Mouse (Mus musculus): ENCODE data around the gene Oca2. TPM values are rescaled to one million over a fixed set of nuclear protein-coding genes. Genes with fewer than 3 reads are reported as not detected.

Oca2 gene
- polyA plus RNA-seq, 1 experiment, result not detected

DNA sequence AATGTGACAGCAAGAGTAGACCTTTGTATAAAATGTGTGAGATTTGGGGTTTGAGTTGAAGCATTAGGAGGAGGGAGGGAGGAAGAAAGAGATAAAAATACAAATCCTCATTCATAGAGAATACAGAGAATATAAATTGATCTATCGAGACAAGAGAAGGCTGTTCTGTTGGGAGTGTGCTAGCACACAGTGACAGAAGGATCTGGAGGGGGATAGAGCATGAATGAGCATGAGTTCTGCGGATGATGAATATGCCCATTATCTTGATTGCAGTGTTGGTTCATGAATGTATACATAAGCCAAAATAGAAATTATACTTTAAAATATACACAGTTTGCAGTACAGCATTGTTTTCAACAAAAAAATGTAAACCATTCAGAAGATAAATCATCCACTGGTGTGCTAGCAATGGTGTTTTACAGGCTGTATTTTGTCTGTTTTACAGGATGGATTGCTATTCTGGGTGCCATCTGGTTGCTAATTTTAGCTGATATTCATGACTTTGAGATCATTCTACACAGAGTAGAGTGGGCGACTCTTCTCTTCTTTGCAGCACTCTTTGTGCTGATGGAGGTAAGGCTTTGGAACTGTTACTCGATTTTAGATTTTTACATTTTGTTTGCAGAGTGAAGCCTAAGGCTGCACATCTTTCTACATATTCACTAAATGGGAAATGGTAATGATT, 117.2 kb downstream of the Oca2 start:
- Histone ChIP-seq H3K4me3 (ENCODE audit: insufficient read depth, low read length) (no peak overlapping the region), H3K4me1 (ENCODE audit: control insufficient read depth, insufficient read depth, low read length) (no peaks in the 10 kb centered on the region), H3K27ac (ENCODE audit: insufficient read depth, low read depth, low read length) (no peak overlapping the region)
- TF ChIP-seq POLR2A (IDR thresholded peaks at IDR 0.05; ENCODE audit: borderline replicate concordance, low read depth, low read length) (no peak), CTCF (IDR thresholded peaks at IDR 0.05; ENCODE audit: low read depth, low read length) (no peak)

DNA sequence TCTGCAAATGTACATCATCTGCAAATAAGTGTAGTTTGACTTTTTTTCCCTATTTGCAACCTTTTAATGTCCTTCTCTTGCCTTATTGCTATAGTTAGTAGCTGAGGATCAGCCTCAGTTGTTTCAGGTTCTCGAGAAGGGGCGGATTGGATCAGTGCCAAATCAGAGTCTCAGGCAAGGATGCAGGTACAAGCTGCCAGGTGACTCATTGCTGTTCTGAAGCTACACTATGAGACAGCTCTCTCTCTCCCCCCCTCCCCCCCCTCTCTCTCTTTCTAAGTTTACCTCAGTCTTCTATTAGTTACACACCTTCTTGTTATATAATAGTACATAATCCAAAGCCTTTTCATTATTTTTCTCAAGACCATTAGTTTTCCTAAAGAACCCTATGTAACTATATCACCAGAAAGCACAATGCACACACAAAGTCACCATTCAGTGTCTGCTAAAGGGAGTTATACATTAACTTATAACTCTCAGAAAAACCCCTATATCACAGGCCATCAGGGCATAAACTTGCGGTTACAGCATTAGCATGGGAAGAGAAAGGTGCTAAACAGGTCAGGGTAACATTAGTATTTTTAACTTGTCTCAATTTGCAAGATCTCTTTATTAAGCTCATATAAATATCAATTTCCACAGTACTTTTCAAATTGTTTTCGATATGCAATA, 142.3 kb downstream of the Oca2 start:
- Histone ChIP-seq H3K27ac (ENCODE audit: insufficient read depth, low read depth, low read length) (no peak overlapping the region), H3K4me3 (ENCODE audit: insufficient read depth, low read length) (no peak overlapping the region), H3K4me1 (ENCODE audit: control insufficient read depth, insufficient read depth, low read length) (no peaks in the 10 kb centered on the region)
- TF ChIP-seq POLR2A (IDR thresholded peaks at IDR 0.05; ENCODE audit: borderline replicate concordance, low read depth, low read length) (no peak), CTCF (IDR thresholded peaks at IDR 0.05; ENCODE audit: low read depth, low read length) (no peak)

DNA sequence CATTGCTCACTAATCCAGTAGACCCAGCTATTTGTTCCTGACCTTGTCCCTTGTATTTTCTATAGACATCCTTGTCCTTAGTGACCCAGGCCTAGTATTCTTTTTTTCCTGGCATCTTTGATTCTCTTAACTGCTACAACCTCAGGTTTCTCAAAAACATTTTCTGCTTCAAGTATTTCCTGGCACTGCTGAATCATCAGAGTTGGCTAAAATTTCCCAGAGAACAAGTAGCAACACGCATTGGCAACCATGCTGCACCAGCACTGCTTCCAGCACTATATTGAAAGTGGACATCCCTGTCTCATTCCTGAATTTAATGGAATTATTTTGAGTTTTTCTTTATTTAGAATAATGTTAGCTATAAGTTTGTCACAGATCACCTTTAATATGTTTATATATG, 143.1 kb downstream of the Oca2 start:
- Histone ChIP-seq H3K4me3 (ENCODE audit: insufficient read depth, low read length) (no peak overlapping the region), H3K27ac (ENCODE audit: insufficient read depth, low read depth, low read length) (no peak overlapping the region), H3K4me1 (ENCODE audit: control insufficient read depth, insufficient read depth, low read length) (no peaks in the 10 kb centered on the region)
- TF ChIP-seq CTCF (IDR thresholded peaks at IDR 0.05; ENCODE audit: low read depth, low read length), result no peak
- TF ChIP-seq POLR2A (IDR thresholded peaks at IDR 0.05; ENCODE audit: borderline replicate concordance, low read depth, low read length), result no peak

DNA sequence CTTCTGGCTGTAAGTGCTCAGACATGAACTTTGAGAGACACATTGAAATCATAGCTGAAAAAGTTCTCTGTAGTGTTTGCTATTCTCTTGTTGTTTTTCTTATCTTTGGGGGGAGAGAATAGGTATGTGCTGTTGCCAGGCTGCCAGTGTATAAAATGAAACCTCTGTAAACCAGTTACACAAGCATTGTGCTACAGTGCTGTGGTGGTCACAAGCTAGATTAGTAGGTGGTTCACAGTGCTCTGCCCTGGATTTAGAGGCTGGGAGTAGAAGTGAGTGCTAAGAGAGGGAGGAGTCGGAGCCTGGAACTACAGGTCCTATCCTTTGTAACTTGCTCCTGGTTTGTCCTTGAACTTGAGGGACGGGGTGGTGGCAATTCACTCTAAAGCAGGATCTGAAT, 148.7 kb downstream of the Oca2 start:
- no peaks in the 10 kb centered on the region for H3K4me1 ChIP-seq (ENCODE audit: control insufficient read depth, insufficient read depth, low read length)
- TF ChIP-seq POLR2A (IDR thresholded peaks at IDR 0.05; ENCODE audit: borderline replicate concordance, low read depth, low read length), result no peak
- TF ChIP-seq CTCF (IDR thresholded peaks at IDR 0.05; ENCODE audit: low read depth, low read length), result no peak
- H3K4me3 ChIP-seq (ENCODE audit: insufficient read depth, low read length), result no peak overlapping the region
- no peak overlapping the region for H3K27ac ChIP-seq (ENCODE audit: insufficient read depth, low read depth, low read length)

DNA sequence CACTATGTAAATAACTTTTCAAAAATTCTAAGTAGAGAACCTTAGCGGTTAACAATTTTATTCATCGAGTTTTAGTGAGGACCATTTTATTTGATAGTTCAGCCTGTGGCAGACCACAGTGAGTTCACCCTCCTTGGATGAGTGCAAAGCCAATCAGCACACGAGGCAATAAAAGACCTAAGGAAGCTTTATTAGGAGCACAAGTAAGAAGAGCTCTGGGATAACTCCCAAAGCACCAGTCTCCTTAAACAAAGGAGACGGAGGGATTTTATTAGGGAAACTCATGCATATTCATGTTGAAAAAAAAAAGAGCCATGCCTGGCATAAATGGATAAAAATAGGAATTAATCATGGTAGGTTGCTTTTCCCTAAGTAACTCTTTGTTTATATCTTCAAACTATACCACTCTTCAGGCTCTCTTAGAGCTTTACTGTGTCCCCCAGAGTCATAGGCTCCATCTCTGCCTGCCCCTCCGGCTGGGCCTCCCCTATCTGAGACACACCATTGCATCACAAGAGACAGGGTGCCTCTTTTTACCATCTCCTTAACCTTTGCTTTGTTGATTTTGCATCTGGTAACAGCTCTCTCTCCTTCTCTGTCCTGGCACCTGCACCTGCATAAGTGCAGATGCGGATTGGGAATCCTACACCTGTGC, 178.7 kb downstream of the Oca2 start:
- Histone ChIP-seq H3K4me1 (ENCODE audit: control insufficient read depth, insufficient read depth, low read length) (no peaks in the 10 kb centered on the region), H3K27ac (ENCODE audit: insufficient read depth, low read depth, low read length) (no peak overlapping the region), H3K4me3 (ENCODE audit: insufficient read depth, low read length) (no peak overlapping the region)
- TF ChIP-seq POLR2A (IDR thresholded peaks at IDR 0.05; ENCODE audit: borderline replicate concordance, low read depth, low read length) (no peak), CTCF (IDR thresholded peaks at IDR 0.05; ENCODE audit: low read depth, low read length) (no peak)

DNA sequence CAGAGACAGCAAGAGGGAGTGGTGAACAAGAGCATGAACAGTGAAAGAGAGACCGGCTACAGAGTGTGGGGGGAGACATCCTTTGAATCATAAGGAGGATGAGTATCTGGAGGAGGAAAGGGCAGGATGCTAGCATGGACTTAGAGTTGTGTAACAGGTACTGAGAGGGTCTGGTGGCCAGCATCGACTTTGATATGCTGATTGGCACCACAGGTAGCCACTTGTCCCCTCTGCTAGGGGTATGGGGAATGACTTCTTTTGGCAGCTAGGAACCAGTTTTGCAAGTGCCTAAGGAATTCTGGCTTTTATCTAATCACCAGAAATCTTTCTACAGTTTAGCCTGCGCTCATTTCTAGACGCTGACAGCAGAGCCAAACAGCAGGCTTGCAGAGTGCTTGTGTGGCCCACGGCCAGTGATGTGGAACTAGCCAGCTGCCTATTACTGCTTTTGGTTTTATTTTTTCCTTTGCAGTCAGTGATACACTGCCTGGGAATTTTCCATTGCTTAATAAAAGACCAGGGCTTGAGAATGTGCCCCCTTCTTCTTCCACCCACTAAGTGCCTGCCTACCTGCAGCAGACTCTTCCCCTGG, 179.8 kb downstream of the Oca2 start:
- H3K27ac ChIP-seq (ENCODE audit: insufficient read depth, low read depth, low read length), result no peak overlapping the region
- H3K4me3 ChIP-seq (ENCODE audit: insufficient read depth, low read length), result no peak overlapping the region
- H3K4me1 ChIP-seq (ENCODE audit: control insufficient read depth, insufficient read depth, low read length), result no peaks in the 10 kb centered on the region
- no peak for TF ChIP-seq POLR2A (IDR thresholded peaks at IDR 0.05; ENCODE audit: borderline replicate concordance, low read depth, low read length)
- no peak for TF ChIP-seq CTCF (IDR thresholded peaks at IDR 0.05; ENCODE audit: low read depth, low read length)

DNA sequence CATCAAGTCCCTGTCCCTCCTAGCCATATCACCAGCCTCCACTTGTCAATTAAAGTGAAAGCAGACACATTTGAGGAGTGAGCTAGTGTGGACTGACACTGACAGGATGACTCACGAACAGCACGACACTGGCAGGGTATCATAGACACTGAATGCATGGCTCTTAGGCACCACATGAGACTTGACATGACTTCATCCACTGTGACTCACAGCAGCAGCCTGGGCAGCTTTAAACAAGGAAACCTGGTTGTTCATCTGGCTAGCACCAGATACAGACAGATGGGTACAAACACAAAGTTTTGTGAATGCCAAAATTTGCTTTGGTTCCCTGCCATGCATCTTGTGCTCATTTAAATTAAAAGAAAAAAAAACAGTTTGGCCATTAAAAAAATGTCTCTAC, 182.4 kb downstream of the Oca2 start:
- TF ChIP-seq POLR2A (IDR thresholded peaks at IDR 0.05; ENCODE audit: borderline replicate concordance, low read depth, low read length) (no peak), CTCF (IDR thresholded peaks at IDR 0.05; ENCODE audit: low read depth, low read length) (no peak)
- Histone ChIP-seq H3K4me1 (ENCODE audit: control insufficient read depth, insufficient read depth, low read length) (no peaks in the 10 kb centered on the region), H3K4me3 (ENCODE audit: insufficient read depth, low read length) (no peak overlapping the region), H3K27ac (ENCODE audit: insufficient read depth, low read depth, low read length) (no peak overlapping the region)

DNA sequence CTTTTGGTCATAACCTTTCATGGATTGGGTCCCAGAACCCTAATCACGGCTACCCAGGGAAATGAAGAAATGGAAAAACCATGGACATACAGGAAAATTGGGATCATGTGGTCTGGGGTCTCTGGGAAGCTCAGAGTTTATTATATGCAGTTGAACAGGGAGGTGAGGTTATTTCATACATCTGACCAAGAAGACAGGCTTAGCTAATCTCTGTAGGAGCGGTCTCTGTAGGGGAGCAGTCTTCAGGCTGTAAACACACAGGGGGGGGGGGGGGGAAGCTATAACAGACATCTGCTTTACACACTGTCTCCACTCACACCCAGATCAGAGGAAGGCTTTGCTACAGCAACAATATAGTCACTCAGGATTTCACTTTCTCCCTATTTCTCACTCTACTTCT, 184.0 kb downstream of the Oca2 start:
- H3K4me3 ChIP-seq (ENCODE audit: insufficient read depth, low read length), result no peak overlapping the region
- no peaks in the 10 kb centered on the region for H3K4me1 ChIP-seq (ENCODE audit: control insufficient read depth, insufficient read depth, low read length)
- TF ChIP-seq POLR2A (IDR thresholded peaks at IDR 0.05; ENCODE audit: borderline replicate concordance, low read depth, low read length), result no peak
- no peak overlapping the region for H3K27ac ChIP-seq (ENCODE audit: insufficient read depth, low read depth, low read length)

DNA sequence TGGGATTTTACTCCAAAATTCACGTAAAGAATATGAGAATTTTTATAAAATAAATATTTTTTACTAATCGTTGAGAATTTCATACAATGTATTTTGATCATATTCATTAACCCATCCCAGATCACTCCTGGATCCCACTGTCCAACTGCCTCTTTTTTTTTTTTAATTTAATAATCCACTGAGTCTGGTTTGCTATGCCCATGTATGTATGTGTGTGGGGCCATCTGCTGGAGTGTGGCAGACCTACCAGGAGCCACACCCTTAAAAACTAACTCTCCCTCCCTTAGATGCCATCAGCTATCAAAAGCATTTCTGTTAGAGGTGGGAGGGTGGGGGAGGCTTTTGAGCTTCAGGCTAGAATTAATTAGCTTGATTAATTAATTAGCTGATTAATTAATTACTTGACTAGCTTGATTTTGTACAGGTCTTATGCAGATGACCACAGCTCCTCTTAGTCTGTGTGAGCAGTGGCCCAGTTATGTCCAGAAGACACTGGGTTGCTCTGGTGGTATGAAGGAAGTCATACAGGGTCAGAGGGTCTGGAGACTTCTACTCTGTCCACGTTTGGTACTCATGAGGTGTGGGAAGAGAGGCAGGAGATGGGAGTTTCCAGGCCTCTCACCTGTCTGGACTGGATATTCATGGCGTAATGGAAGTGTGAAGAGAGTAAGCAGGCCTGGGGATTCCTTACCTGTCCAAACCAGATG, 221.4 kb downstream of the Oca2 start:
- no peak for TF ChIP-seq POLR2A (IDR thresholded peaks at IDR 0.05; ENCODE audit: borderline replicate concordance, low read depth, low read length)
- TF ChIP-seq CTCF (IDR thresholded peaks at IDR 0.05; ENCODE audit: low read depth, low read length), result no peak
- Histone ChIP-seq H3K4me3 (ENCODE audit: insufficient read depth, low read length) (no peak overlapping the region), H3K4me1 (ENCODE audit: control insufficient read depth, insufficient read depth, low read length) (no peaks in the 10 kb centered on the region), H3K27ac (ENCODE audit: insufficient read depth, low read depth, low read length) (no peak overlapping the region)
